Mouse (Mus musculus): ENCODE measurements around the gene Pik3ap1.

Gene Pik3ap1

DNA sequence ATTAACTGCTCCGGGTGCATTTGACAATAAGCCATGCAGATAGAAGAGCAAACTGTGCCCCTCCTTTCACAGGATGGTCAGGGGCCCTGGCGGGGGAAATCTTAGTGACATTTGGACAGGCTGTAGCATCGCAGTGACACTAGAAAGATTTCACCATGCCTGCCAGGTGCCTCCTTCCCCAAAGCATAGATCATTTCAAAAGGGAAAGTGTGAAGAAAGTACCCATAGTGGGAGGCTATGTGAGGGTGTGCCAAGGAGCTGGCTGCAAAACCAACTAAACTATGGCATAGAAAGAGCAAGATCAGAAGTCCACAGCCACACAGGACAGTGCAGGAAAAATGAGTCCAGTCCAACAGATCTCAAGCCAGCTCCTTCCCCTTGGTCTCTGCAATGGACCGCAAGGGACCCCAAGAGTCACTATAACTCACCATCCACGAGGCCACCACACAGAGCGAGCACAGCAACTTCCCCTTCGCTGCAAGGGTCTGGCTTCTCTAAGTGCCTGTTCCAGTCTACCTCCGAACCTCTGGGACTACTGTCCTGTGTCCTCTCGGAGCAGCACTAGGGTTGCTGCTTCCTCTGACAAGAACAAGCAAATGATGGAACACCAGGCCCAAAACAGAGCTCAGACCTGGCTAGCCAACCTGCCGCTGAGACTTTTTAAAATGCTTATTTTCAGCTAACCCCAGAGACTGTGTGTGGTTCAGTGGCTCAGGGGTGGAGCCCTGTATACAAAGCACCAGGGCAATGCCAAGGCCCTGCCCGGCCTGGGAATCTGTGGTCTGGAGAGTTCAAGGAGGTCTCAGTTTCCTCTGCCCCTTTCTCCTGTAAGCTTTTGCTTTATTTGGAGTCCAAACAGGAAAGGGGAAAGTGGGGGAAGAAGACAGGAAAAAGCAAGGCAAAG lies 15.1 kb downstream of the Pik3ap1 start:
- no peak for DNase-seq (ENCODE audit: low spot score in 2 of 2)

DNA sequence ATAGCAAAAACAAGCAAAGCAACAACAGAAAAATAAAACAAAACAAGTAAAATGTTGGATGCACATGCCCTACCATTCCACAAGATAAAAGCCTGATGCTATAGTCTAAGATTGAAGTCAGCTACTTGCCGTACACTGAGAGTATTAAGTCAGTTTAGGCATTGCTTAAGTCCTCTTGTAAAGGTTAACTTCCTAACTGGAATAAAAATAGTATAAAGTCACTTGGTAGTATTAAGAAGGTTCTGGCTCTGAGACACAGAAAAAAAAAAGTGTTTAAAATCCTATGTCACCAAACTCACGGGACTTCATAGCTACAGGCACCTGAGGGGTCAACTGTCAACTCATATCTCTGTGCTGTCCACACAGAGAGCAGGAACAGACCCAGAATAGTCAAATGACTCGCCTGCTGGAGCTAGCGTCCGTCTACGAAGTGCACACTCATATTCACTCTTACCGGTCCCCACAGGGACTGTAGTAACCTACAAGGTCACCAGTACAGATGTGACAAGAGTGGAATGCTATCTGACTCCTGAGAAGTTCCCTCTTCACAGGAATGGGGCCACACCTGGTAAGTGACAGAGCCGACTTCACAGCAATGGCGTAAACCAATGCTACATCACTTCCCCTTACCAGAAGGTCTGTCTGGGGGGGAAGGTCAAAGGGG lies 17.9 kb downstream of the Pik3ap1 start:
- DNase-seq (ENCODE audit: low spot score in 2 of 2) = no peak

DNA sequence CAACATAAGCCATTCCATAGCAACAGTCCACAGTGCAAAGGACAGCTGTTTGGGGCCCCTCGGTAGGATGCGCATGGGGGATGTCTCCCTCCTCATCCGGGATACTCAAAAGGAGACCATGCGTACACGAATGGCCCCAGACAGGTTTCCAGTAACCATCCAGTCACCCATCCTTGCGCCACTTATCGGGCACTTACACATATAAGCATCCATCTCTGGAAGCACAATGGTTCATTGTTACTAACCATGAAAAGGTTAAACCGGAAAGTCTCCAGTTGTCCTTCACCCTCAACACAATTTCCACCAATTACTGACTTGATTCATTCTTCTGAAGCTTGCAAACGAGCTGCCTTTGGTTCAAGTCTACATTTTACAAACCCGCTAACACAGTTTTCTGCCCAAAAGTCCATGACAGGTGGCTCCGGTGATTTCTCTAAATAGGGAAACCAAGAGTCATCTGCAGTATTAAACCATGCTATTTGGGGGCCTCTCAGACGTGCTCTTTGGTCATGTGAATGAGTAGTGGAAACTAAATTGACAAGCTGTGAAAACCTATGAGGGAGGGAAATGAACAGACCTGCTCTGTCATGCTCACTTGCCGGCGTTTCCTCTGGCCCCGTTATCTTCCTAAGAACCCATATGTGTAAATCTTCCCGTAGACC lies 18.6 kb downstream of the Pik3ap1 start:
- no peak for DNase-seq (ENCODE audit: low spot score in 2 of 2)

DNA sequence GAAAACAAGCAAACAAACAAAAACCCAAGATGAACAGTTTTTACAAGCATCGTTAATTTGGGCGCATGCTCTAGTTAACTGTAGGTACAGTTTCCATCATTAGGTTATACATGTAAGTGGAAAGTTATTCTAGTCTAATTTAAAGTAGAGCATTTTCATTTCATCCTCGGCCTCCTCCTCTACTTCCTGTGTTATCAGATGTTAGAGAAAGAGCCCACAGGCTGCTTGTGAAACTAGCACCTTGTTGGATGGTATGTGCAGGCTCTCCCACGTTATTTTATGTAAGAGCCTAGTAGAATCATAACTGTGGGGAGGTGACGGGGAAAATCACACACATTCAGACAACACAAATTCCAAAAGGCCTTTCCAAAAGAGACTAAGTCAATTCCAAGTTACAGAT lies 19.3 kb downstream of the Pik3ap1 start:
- no peak for DNase-seq (ENCODE audit: low spot score in 2 of 2)

DNA sequence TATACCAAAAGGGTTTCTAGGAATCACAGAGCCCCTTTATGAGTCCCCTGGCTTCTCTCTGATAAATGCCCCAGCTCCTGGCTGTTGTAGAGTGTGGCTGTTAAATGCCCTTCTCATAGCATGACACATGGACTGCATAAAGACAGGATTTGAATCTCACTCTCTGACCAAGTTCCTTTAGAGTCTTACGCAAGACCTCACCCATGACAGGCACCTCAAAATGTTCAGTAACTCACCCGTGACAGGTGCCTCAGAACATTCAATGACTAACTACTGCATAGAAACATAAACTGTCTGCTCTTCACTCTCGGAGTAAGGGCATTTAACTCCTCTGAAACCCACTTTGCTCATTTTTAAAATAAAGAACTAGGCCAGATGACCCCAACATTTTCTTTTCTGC lies 20.4 kb downstream of the Pik3ap1 start:
- no peak for DNase-seq (ENCODE audit: low spot score in 2 of 2)

DNA sequence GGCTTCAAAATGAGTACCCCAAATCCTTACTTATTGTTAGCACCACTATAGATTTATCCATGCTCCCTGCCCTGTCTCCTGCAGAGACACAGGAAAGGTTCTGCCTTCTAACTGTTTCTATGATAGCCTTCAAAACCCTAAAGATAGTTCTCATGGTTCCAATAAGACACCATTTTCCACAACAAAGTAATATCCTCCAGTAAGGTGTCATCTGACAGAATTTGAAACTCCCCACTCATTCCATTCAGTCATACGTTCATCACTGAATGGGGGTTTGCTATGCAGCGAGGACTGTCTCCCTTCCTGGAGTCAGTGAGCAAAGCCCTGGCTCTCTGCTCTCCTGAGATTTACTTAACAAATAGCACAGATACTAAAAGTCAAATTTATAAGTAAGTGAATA lies 21.9 kb downstream of the Pik3ap1 start:
- DNase-seq (ENCODE audit: low spot score in 2 of 2) = no peak

DNA sequence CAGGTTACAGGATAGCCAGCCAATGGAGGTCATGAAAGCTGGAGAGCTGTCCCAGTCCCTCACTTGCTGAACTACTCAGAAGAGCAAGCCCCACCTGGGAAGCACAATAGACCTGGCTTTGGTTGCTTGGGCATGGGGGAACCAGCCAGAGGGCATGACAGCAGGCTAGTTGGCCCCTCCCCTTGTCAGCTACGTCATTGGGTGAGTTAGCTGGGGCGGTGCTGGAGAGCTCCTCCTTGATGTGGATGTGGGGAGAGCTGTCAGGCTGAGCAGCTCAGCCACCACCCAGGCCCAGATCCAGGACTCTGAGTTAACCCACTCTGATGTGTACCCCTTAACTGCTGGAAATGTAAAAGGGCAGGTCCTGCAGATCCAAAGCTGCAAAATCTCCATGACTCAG lies 24.4 kb downstream of the Pik3ap1 start:
- no peak for DNase-seq (ENCODE audit: low spot score in 2 of 2)

DNA sequence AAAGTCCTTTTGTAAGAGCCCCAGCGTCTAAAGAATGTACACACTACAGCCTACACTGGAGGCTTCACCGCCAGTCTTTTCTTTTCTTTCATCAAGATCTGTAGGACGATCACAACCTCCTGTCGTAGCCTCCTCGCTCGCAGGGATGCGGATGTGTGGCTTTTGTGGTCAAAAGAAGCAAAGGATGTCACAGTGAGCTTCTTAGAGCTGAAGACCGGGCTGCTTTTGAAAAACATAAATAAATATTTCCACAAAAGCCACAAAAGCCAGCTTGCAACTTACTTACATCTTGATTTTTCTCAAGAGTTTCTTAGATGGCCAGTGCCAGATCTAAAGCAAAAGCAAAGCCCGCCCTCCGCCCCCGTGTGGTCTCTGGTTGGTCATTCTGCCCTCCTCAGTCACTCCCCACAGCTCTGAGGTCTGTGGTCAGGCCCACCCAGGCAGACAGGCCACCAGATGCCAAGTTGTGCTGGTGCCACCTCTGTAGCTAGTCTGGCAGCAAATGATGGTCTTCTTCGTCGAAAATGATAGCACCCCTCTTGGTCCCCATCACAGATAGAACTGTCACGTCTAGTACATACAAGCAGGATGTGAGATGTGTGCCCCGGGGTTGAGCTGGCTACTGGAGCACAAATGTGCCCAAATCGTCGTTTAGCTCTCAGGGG lies 30.5 kb downstream of the Pik3ap1 start:
- DNase-seq (ENCODE audit: low spot score in 2 of 2) = no peak

DNA sequence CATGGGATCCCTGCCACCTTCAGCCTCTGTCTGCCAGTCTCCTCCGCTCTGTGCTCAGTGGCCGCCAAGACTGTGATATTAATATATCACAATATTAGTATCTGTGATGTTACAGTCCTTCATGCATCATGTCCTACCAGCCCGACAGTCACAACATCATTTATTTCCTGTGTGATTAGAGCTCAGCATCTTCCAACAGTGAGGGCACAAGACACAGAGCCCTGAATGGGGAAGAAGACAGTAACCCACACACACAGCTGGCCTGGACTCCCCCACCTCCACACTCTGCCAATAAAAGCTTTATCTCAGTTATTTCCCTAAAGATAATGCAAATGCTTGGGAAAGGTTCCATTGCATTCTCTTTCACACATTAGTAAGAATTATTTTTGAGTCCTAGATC lies 35.3 kb downstream of the Pik3ap1 start:
- no peak for DNase-seq (ENCODE audit: low spot score in 2 of 2)

DNA sequence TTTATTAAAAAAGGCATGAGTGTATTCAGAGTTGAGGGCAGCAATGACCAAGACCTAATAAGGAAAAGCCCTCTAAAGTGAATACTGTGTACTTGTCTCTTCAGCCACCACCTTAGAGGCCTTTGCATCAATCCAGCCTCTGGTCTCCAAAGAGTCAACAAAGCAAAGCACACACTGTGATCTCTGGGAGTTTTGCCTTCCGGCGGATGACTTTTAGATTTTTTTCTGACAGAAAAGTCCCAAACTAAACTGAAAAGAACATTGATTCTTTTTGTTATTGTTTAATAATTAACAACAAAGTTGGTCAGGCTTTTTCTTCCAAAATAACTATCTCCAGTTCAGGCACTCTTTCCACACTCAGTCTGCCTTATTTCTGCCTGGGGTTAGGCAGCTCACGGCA lies 36.7 kb downstream of the Pik3ap1 start:
- no peak for DNase-seq (ENCODE audit: low spot score in 2 of 2)

DNA sequence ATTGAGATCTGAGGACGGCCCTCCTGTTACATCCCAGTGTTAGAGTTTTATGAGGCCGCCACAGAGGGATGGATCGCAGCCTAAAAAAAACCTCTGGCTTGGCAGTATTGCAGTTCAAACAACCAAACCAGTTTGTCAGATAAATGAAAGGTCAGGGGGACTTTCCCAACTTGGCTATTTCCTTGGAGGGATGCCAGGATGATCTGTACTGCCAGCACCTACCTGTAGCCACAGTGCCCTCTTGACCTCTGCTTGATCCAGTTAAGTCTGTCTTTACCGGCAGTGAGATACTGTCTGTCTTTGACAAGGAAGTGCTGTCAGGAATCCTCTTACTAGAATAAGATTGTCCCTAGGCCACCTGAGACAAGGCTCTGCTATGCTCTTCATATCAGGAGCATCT lies 37.6 kb downstream of the Pik3ap1 start:
- no peak for DNase-seq (ENCODE audit: low spot score in 2 of 2)

DNA sequence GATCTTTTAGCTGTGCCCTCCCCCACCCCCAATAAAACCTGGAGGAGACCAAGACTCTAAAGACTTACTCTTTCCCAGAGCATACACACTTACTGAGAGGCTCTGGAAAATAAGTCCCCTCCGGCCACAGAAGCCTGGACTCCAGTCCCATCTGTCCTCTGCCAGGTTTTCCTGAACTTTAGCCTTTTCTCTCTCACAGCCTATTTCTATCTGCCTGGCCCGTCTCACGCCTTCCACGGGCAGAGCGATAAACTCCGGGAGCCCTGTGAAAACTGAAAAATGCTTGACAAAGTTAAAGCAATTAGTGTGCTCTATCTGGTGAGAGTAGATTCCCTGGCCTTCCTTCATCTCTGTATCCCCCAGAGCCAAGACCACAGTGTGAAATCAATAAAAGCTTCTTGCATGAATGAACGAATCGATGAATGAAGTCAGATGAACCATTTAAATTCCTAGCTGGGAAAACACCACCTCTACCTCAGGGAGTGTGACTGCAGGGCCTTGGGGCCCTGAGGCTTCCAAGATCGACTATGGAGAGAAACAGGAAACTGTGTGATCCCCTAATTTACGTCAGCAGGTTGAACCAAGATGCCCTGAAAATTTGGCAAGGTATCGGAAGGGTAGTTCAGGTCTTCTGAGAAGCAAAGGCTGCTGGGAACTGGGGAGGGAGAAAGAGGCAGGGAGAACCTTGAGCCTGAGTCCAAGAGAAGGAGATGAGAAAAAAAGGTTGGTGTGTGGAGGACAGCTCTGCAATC lies 38.6 kb downstream of the Pik3ap1 start:
- no peak for DNase-seq (ENCODE audit: low spot score in 2 of 2)

DNA sequence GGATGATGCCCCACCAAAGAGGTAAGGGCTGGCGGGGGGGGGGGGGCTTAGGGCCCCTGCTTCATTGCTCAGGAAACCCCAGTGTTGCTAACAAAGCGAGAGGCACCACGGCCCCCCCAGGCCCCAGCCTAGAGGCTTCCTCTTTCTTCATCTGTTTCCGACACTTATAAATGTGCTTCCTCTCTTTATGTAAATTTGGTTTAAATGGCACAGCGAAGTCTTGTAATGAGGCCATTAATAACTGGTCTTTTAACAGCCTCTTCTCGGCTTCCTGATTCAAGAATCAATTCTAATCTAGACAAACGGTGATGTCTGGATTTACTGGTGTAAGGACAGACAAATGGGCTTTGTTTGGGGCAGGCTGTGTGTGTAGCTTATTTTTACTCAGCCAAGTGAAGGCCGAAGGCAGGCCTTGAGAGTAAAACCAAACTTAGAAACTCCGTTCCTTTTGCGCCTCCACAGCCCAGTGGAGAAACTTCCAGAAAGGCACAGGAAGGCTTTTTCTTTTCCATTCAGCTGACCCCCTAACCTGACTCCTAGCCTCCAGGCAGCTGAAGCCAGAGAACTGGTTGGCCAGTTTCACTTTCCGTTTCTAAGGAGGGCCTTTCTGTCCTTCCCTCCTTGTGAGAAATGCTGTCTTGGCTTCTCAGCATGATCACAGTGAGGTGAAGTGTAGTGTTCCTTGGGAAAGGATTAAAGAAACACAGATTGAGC lies 39.7 kb downstream of the Pik3ap1 start:
- DNase-seq (ENCODE audit: low spot score in 2 of 2) = no peak

DNA sequence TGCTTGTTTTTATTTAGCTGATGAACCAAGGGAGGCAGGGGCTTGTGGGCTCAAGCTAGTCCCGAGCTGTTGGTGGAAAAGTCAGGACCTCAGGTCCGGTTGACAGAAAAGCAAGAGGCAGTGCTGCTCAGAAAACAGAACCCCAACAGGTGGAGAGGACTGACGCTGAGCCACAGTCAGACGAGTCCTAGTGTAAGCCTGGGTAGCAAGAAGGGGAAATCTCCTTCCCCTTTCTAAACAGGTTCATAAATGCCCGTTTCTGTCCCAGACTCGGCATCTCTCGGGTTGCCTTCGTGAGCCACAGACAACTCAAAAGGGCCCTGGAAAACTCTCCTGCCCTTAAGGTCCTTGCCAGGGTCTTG lies 40.3 kb downstream of the Pik3ap1 start:
- no peak for DNase-seq (ENCODE audit: low spot score in 2 of 2)

DNA sequence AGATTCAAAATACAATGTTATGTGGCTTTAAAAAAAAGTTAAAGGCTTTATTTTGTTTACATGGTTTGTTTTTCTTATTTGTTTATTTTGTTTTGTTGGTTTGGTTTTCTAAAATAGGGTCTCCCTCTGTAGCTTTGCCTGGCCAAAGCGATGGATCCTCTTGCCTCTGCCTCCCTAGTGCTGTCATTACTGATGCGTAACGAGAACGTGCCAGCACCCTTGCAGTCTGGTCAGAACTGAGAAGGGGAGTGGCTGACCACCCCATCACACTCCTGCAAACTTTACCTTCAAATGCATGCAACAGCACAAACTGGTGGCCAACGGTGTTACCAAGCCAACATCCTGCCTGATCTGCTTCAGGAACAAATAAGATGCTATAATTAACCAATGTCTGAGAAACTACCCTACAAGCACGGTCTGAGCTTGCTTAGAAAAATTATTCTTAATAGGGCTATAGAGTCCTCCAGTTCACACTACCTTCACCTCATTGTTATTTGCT lies 42.3 kb downstream of the Pik3ap1 start:
- no peak for DNase-seq (ENCODE audit: low spot score in 2 of 2)

DNA sequence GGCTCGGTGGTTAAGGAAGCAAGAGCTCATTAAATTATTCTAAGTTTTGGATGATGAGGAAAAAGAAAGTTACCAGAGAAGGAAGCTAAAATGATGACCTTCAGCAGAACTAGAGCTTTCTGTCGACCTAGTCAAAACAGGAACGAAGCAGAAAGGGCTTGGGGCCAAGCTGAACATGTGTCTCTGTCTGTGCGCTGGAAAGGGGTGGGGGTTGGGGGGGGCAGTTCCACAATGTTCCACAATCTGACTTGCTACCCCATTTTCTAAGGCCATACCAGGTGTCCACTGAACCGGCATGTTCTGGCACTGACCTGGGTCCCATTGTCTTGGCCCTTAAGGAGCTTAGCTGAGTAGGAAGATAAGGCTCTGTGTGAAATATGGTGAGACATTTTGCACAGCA lies 43.2 kb downstream of the Pik3ap1 start:
- no peak for DNase-seq (ENCODE audit: low spot score in 2 of 2)

DNA sequence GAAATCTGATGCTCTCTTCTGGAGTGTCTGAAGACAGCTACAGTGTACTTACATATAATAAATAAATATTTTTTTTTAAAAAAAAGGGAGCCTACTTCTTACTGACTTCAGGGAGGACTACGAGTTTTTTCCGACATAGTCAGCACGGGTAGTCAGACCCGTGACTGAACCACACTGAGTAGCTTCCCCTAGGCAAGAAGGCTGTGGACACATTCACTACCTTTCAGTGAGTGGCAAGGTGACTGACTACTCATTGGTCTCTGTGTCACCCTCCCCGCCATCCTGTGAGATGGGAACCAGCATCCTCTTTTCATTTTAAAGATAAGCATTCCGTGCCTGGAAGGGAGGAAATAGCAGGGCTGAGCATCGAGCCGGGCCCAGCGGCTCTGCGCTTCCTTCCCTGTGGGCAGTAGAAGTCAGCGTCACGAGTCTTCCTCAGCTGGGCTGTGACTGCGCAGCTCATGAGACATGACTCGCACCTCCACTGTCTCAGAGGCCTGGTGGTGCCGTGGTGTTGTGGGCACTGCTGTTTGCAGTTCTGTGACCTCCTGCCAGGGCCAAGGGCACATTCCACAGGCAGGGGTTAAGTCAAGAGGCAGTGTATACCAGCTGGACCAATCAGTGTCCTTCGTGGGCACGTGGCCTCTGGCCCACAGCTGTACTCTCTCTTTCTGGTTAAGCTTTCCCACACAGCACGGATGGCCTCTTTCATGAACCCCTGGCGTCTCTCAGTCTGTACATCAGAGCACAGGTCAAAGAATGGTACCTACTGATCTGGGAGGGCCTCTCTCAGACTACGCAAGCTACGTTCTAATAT lies 45.7 kb downstream of the Pik3ap1 start:
- no peak for DNase-seq (ENCODE audit: low spot score in 2 of 2)

DNA sequence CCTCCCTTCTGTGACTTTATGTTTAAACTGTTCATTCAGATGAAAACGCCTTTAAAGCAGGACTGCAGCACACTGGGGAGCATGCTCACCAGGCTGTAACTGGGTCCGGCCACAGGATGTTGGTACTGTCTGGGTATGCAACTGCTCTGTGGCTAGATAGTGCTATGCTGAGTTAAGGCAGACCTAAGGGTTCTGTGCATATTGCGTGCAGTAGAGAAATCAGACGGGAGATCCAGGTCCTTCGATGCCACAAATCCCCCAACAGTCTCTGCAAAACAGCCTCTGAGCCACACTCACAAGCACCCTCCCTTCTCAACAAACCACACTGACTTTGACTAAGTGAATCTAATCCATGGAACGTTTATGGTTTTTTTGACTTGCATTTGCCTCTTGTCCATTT lies 46.5 kb downstream of the Pik3ap1 start:
- no peak for DNase-seq (ENCODE audit: low spot score in 2 of 2)

DNA sequence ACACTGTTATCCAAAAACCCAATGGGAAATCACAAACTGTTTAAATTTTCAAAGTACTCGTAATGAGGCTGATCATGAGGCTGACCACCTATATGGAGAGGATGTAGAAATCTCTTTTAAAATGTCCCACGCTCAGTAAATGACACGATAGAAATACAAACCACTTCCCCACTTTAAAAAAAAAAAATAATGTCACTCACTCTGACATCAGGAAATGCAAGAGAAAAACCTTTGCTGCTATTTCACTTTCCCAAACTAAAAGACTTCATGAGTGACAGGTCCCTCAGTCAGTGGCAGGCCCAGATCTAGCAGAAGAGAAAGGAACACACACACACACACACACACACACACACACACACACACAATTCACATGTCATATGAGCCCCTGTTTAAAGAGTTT lies 49.2 kb downstream of the Pik3ap1 start:
- DNase-seq (ENCODE audit: low spot score in 2 of 2) = no peak

DNA sequence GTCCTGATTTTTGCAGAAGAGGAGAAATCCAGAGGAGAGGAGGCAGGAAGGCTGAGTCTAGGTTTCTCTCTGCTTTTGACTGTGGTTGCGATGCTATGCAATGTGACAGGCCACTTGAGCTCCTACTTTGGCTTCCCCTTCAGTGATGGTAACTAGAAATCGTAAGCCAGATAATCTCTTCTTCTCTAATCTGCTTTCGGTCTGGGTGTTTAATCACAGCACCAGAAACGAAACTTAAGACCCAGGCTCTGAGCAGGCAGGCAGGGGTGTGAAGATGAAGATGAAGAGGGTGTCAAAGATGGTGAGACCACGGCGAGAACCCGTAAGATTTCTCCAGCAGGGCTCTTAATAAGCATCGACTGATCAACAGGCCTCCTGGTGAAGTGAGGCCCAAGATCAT lies 51.9 kb downstream of the Pik3ap1 start:
- no peak for DNase-seq (ENCODE audit: low spot score in 2 of 2)

All from cerebellum, postnatal 4 days (tissue).